Mouse (Mus musculus): ENCODE measurements around the gene Slc25a18.
"Not testable (repeated sequence)": the region's sequence is repeated elsewhere in the genome, so short reads cannot be mapped to it uniquely, and the experiment has no call there.

The Slc25a18 gene

GRCm38 (mm10) chr6:120798905-120799304 is 25.5 kb downstream of the Slc25a18 start:
- DNase-seq, result no peak

DNA sequence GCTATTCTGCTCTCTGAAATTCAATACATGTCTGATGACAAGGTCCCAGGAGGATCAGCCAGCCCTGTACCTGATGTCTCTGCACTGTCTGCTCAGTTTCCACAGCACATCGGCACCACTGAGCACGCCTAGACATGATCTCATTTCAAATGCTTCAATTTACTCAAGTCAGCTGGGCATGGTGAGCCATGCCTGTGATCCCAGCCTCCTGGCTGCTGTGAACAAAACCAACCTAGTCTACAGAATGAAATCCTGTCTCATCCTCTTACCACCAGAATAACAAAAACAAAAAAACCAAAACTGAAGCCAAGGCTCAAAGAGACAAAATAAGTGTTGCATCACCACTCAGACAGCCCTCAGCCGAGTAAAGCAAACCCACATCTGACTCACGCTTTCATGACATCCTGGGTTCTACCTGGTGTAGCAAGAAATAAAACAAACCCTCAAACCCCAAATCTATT is 26.2 kb downstream of the Slc25a18 start:
- DNase-seq, result no peak

DNA sequence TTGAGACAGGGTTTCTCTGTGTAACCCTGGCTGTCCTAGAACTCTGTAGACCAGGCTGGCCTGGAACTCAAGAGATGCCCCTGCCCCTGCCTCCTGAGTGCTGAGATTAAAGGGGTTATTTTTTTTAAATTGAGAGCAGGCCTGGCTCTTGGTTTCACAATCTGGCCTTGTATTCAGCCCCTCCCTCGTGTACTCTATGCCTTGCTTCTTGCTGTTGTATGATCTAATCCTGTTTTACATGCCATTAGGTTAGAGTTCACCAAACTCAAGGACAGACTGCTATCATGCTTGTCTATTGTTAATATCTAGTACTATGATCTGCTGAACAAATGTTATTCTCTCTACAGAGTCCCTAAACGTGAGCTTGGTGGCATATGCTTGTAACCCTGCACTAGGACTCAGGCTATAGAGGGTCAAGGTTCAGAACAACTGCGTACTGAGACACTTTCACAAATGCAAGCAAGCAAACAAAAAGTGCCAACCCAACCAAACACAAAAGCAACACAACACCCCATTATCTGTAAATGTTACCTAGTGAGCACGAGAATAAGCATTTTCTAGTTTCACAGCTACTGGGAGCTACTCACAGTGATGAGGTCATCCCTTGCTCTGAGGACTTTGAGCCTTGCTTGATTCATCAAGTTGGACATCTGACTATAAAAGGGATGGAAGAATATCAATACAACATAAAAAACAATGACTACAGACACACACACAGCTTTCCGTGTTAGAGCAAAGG is 33.8 kb downstream of the Slc25a18 start:
- DNase-seq, result no peak

DNA sequence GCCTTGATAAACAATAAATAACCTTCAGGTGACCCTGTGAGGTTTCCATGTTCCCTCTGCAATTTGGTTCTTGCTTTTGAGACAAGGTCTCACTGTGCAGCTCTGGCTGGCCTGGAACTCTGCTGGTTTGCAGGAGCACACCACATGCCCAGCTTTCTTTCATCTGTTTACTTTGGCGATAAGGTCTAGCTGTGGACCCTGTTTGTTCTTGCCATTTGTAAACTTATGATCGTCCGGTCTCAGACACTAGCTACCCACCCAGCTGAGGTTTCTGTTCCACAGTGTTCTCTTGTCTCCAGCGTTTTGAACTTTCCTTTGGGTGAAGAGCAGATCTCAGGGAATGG is 34.3 kb downstream of the Slc25a18 start:
- no peak for DNase-seq

- DNase-seq, result not testable (repeated sequence)
These were observed 38.6 kb downstream of the Slc25a18 start for GRCm38 (mm10) chr6:120811999-120812398.

DNA sequence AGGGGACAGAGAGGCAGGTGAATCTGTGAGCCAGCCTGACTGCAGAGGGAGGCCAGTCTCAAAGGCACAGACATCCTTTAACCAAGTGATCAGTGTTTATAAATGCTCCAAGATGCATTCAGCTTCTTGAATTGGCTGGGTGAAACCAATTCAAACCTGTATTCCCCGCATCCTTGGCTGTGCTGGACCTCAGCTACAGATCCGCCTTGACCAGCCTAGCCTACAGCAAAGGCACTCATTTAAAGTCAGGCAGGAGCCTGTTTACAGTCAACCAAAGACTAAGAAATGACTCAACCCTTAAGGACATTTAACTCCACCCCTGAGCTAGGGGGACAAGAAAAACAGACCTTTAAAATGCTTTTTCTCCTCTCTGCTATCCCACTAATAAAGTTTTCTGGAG is 45.9 kb downstream of the Slc25a18 start:
- DNase-seq, result no peak

GRCm38 (mm10) chr6:120820144-120820543 is 46.8 kb downstream of the Slc25a18 start:
- peak; percentile 4 for DNase-seq

DNA sequence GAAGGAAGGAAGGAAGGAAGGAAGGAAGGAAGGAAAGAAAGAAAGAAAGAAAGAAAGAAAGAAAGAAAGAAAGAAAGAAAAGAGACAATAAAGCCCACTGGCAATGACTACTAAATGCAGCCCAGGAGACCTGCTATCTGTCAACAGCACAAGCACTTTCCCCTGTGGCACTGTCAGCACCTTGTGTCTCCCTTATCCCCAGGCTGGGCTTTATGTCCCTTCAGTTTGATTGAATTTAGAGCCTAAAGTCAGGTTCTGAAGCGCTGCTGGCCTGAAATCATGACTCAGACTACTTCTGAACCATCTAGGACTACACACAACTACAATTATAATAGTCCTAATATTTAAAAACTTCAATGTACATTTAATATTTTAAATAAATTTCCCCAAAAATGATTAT is 47.6 kb downstream of the Slc25a18 start:
- no peak for DNase-seq

GRCm38 (mm10) chr6:120821715-120822114 is 48.3 kb downstream of the Slc25a18 start:
- no peak for DNase-seq

DNA sequence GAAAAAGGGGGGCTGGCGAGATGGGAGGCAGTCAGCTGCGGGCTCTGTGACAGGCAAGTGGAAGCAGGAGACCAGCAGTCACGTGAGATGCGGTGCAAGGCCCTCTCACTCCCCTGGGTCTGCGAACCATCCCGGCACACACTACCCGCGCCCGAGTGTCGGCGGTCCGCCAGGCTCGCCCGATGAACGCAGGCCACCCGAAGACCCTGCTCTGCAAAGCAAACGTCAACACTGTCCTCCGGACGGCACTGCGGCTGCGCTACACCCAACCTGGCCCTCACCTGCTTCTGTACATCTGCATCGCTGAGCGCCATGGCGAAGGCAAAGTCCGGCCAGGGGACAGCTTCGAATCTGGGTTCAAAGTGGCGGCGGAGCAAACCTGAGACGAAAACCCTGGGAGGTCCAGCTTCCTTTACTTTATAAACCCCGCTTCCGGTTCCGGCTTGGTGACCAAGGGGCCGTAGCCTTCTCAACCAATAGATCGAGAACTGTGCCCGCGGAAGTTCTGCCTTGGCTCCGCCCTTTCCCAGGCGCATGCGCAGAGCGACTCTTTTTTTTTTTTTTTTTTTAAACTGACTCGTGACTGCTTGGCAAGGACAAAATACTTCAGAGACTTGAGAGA is 49.0 kb downstream of the Slc25a18 start, which contains the start of gene Atp6v1e1:
TSS of gene Atp6v1e1 (minus strand) at position 487 of the 622 bp plus-strand sequence.
- DNase-seq, result peak; percentile 91

DNA sequence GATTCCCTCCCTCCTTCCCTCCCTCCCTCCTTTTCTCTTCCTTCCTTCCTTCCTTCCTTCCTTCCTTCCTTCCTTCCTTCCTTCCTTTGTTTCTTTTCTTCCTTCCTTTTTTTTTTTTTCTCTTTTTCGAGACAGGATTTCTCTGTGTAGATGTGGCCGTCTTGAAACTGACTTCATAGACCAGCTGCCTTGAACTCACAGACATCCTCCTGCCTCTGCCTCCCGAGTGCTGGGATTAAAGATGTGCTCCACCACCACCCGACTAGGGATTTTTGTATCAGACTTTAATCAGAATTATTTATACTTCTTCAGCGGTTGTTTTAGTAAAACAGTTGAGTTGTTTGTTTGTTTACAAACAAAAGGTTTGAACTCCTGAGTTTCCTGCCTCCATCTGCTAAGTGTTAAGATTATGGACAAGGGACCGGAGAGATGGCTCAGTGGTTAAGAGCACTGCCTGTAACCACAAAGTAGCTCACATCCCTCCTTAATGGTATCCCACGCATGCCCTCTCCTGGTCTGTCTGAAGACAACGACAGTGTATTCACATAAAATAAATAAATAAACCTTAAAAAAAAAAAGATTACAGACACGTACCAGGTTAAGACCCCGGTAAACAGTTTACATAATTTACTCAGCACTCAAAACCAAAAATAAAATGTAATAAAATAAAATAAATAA is 49.7 kb downstream of the Slc25a18 start:
- DNase-seq, result peak; percentile 16

DNA sequence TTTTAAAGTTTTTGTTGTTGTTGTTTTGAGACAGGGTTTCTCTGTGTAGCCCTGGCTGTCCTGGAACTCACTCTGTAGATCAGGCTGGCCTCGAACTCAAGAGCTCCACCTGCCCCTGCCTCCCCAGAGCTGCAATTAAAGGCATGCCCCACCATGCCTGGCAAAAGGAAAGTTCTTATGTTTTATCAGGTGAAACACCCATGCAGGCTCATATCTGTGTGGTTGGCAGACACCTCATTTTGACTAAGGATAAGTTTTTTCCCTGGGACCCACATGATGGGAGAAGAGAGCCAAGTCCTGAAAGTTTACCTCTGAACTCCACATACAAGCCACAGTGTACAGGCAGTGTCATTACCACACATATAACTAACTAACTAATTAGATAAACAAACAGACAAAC is 56.7 kb downstream of the Slc25a18 start:
- DNase-seq, result no peak

DNA sequence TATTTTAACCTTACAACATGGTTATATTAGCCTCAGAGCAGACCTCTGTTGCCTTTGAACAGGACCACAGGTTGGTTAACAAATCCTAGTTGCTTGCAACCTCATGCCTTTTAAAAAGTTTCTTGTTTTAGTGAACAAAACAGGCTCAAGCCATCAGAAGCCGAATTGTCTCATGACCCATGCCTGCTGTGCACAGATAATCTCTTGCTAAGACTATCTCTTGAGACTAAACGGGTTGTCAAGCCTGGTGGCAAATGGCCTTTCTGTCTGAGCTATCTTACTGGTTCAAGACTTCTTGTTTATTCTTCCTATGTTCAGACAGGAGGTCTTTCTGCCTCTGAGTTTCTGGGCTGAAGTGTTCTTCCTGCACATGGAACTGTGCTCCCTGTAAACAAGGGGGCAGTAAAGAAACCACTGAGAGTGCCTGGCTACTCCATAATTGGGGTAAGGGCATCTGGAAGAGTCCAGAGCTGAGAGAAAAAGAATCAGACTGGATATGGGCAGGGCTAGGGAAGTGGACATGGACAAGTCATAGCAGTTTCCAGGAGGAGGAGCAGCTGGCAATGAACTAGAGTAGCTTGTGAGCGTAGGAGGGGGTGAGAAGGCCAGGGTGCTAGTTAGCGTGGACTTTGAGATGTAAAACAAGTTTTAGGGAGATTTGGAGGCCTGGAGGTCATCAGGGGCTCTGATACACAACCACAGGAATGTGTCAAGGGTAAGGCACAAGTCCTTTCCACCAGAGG is 57.7 kb downstream of the Slc25a18 start:
- no peak for DNase-seq

DNA sequence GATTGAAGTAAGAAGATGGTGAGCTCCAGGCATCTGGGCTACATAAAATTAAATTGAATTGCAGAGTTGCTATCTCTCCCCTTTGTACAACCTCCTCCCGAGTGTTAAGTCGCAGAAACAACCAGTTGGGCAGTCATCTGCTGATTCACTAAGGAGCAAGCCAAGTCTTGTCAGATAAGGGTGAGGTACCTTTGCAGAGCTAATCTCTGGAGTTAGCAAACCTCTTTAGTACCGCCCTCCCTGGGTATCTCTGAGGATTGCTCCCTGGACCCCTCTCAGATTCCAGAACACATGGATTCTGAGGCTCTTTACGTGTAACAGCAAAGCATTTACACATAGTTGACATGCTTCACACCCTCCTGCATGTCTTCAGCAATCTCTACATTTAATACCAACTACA is 58.7 kb downstream of the Slc25a18 start:
- DNase-seq, result no peak

- no peak for DNase-seq
These were observed 61.5 kb downstream of the Slc25a18 start for GRCm38 (mm10) chr6:120834766-120835321.

GRCm38 (mm10) chr6:120835474-120836374 is 62.3 kb downstream of the Slc25a18 start, which contains the start of gene Bcl2l13:
Gene Bcl2l13, plus strand, starts transcription at chr6:120836212.
- peak; percentile 98 for DNase-seq

DNA sequence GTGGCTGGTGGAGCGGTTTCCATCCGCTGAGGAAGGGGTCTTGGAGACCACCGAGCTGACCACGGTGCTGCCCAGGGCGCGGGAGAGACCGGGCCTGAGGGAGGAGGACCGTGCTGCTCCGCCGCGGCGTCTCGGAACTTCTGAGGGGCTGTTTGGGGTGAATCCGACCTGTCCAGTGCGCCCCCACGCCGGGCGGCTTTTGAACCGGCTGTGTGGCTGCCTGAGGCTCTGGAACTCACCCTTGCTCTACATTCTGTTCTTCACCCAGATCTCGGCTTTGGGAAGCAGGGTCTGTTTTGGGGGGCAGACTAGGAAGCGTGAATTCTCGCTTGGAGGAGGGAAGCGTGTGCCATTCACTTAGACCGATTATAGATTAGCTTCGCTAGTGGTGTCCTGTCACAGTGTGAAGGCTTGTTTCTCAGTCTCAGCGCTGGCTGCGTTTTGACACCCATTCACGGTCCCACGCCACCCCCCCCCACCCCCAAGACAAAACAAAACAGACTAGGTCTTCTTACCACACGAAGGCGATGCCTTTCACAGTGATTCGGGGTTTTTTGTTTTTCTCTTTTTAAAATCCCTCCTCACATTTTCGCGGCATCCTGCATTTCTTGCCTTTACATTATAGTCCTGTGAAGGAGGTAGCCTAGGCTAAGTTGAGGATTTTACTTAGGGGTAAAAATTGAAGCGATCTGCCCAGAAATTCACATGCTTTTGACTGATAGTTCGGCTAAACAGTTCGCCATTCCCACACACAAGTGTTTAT is 63.2 kb downstream of the Slc25a18 start:
- no peak for DNase-seq

- no peak for DNase-seq
These were observed 63.8 kb downstream of the Slc25a18 start for GRCm38 (mm10) chr6:120837152-120837530.

DNA sequence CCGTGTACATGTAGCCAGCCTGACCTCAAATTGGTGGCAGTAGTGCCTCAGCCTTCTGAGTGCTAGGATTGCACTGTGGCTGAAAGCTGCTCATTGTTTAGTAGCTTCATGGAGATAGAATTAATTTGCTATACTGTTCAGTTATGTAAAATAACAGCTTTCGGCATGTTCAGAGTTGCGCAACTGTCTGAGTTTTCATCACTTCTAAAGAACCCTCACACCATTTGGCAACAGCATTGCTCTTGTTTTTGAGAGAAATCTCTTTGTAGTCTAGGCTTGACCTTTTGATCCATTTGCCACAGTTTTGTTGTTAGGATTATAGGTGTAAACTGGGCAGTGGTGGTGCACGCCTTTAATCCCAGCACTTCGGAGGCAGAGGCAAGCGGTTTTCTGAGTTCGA is 66.9 kb downstream of the Slc25a18 start:
- no peak for DNase-seq

DNA sequence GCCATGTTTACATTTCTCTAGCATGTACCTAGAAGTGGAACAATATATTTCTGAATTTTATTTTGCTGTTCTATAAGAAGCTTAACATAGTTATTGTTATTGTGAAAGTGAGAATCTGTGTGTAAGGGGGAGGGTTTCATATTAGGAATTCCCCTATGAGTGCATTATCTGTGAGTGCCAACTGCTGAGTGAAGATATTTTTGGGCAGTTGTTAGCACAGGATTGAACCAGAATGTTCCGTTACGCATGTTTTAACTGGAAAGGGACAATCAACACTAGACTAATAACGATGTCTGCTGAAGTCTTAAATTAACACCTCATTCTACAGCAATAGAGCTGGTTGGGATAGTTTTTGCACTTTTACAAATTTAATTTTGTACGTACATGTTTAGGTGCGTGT is 68.4 kb downstream of the Slc25a18 start:
- DNase-seq, result no peak

Measured in lung, postnatal 14 days (tissue).